Mouse (Mus musculus): ENCODE data around the gene Gga3.

DNA sequence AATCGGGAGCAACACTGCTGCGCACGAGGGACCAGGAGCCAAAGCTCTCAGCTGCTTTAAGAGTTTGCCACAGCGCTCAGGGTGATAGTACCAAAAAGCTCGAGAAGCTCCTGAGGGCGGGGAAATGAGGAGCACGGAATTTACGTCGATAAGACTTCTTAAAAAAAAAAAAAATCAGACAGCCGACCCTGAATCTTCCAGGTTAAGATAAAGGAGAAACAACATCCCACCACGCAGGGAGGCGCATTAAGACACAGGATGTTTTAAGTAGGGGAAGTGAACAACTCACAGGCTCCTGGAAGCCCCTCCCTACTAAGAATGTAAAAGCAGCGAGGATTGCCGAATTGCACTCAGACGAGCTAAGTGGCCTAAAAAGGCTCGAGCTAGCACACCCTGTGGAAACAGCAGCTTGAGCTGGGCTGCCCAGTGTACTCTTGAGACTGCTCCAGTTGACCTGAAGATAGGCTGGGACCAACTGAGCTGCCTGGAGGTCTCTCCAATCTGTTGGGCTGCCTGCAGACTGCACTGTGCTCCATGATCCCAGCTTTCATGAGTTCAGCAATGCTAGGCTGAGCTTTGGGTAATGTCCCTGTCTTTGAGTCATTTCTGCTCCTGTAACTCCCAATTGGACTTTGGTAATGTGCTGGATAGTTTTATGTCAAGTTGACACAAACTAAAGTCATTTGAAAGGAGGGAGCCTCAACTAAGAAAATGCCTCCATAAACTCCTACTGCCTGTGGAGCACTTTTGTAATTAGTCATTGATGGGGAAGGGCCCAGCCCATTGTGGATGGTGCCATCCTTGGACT is 9.5 kb upstream of the Gga3 start:
- no peak for TF ChIP-seq CTCF (IDR thresholded peaks at IDR 0.05; ENCODE audit: extremely low read depth, insufficient read depth, low read length)
- no peak for TF ChIP-seq POLR2A (IDR thresholded peaks at IDR 0.05; ENCODE audit: extremely low read depth, insufficient read depth, low read length)
